Comparison of ENCODE assay signal across 14 mouse cellular contexts in genomic region chr6:129209785-129210446, GRCm38 (mm10). TPM values are rescaled to one million over a fixed set of nuclear protein-coding genes. Genes with fewer than 3 reads are reported as not detected.
"Had no signal": no experiment of that assay in that cellular context is flagged by ENCODE, and none has a peak within 500 bp of the region (broad histone marks: within the 10 kb centered on the region; RNA-seq: fewer than 3 reads in every experiment).

No protein-coding gene starts in this region.

- H3K9ac ChIP-seq: limb, embryonic 15.5 days; liver, embryonic 13.5 days; midbrain, embryonic 12.5 days; neural tube, embryonic 13.5 days had no signal

- H3K27ac ChIP-seq: limb, embryonic 15.5 days; liver, embryonic 13.5 days; midbrain, embryonic 12.5 days; neural tube, embryonic 13.5 days had no signal

- H3K4me1 ChIP-seq: limb, embryonic 15.5 days; midbrain, embryonic 12.5 days; neural tube, embryonic 13.5 days had no signal

- DNase-seq: kidney, adult 8-10 months; kidney, postnatal 25 days; layer of hippocampus, adult 9-11 months; layer of hippocampus, postnatal 36 days; liver, embryonic 13.5 days; lung, adult 18-20 months; right cerebral cortex, postnatal 14 days; thymus, adult 18-20 months; thymus, postnatal 25 days had no signal

- H3K27me3 ChIP-seq: limb, embryonic 15.5 days; liver, embryonic 13.5 days; midbrain, embryonic 12.5 days; neural tube, embryonic 13.5 days had no signal

- H3K9me3 ChIP-seq: limb, embryonic 15.5 days; liver, embryonic 13.5 days; midbrain, embryonic 12.5 days; neural tube, embryonic 13.5 days had no signal

- H3K4me2 ChIP-seq: limb, embryonic 15.5 days; liver, embryonic 13.5 days; midbrain, embryonic 12.5 days; neural tube, embryonic 13.5 days had no signal

- H3K36me3 ChIP-seq: limb, embryonic 15.5 days; liver, embryonic 13.5 days; midbrain, embryonic 12.5 days; neural tube, embryonic 13.5 days had no signal

- ATAC-seq: midbrain, embryonic 16.5 days had no signal

- H3K4me3 ChIP-seq: limb, embryonic 15.5 days; liver, embryonic 13.5 days; midbrain, embryonic 12.5 days; neural tube, embryonic 13.5 days had no signal

RNA-seq across cellular contexts. Expression of gene Clec2d, which starts 29.5 kb away (rescaled TPM):
- polyA plus RNA-seq: limb, embryonic 11.5 days; midbrain, embryonic 16.5 days; neural tube, embryonic 13.5 days had no signal
